Mouse (Mus musculus) CH12.LX (cell line): ENCODE results near the gene Fat2. TPM values are rescaled to one million over a fixed set of nuclear protein-coding genes. Genes with fewer than 3 reads are reported as not detected.

ENCODE experiments used
- DNase-seq: peaks from one replicate; pipeline ENCODE4 v3.0.0-alpha.2; 2013; ENCODE audit errors: extremely low read depth
- H3K27ac ChIP-seq: 2 replicates; pipeline ENCODE4 v1.5.1; 2012; ENCODE audit warnings: low read depth, mild to moderate bottlenecking, control low read depth, moderate library complexity; ENCODE audit not compliant: insufficient read depth
- H3K27me3 ChIP-seq: replicated peaks from 2 replicates; pipeline ENCODE3; 2012; ENCODE audit warnings: inconsistent platforms
- H3K36me3 ChIP-seq, 2 experiments: replicated peaks in 1 of 2; 2 replicates each; pipeline versions ENCODE3 to v1.6.1; 2012; ENCODE audit warnings: inconsistent platforms in 1 of 2, low read length in 1 of 2, mild to moderate bottlenecking in 1 of 2, mixed read lengths in 1 of 2, moderate library complexity in 1 of 2; ENCODE audit not compliant: control insufficient read depth in 1 of 2, insufficient read depth in 1 of 2
- H3K4me1 ChIP-seq, 2 experiments: 2 replicates each; pipeline ENCODE4 v1.6.1; 2012; ENCODE audit warnings: inconsistent platforms in 1 of 2, moderate library complexity in 1 of 2; ENCODE audit not compliant: insufficient read depth in 2 of 2, control insufficient read depth in 1 of 2
- H3K4me2 ChIP-seq: 2 replicates; pipeline ENCODE4 v1.6.1; 2012; ENCODE audit warnings: low read depth, mild to moderate bottlenecking, control low read depth; ENCODE audit not compliant: poor library complexity, insufficient read depth, severe bottlenecking
- H3K4me3 ChIP-seq, 3 experiments: fragments of 150-350 bp in 1 of 3; sonication (generic) in 1 of 3; replicated peaks in 1 of 3; 2 replicates each; pipeline versions ENCODE3 to v1.5.1; 2011 to 2012; ENCODE audit warnings: low read depth in 2 of 3, low read length in 2 of 3, mild to moderate bottlenecking in 2 of 3, moderate library complexity in 2 of 3, control low read depth in 1 of 3, improper control_type of control experiment in 1 of 3, inconsistent platforms in 1 of 3, mixed read lengths in 1 of 3; ENCODE audit not compliant: poor library complexity in 1 of 3
- H3K79me2 ChIP-seq: replicated peaks from 2 replicates; pipeline ENCODE4 v1.6.1; 2012; ENCODE audit warnings: mild to moderate bottlenecking, moderate library complexity; ENCODE audit not compliant: control insufficient read depth, poor library complexity, insufficient read depth, severe bottlenecking; ENCODE audit errors: extremely low read depth
- H3K9ac ChIP-seq: 2 replicates; pipeline ENCODE4 v1.6.1; 2012; ENCODE audit warnings: low read depth, mild to moderate bottlenecking, control low read depth, moderate library complexity; ENCODE audit not compliant: insufficient read depth
- H3K9me3 ChIP-seq: replicated peaks from 2 replicates; pipeline ENCODE3; 2012; ENCODE audit warnings: low read length, inconsistent platforms, mixed read lengths
- BHLHE40 ChIP-seq: IDR thresholded peaks from 2 replicates; pipeline ENCODE4 v1.6.1; 2011; ENCODE audit warnings: mild to moderate bottlenecking, low read depth, low read length, improper control_type of control experiment
- CHD1 ChIP-seq: IDR thresholded peaks from 2 replicates; pipeline ENCODE4 v1.6.1; 2012; ENCODE audit warnings: low read depth, low read length, improper control_type of control experiment, inconsistent platforms
- HCFC1 ChIP-seq: IDR thresholded peaks from 2 replicates; pipeline ENCODE4 v1.6.1; 2012; ENCODE audit warnings: low read depth, mild to moderate bottlenecking, inconsistent platforms, low read length, improper control_type of control experiment
- JUN ChIP-seq: IDR thresholded peaks from 2 replicates; pipeline ENCODE4 v1.6.1; 2011; ENCODE audit warnings: low read depth, mild to moderate bottlenecking, low read length, improper control_type of control experiment, moderate library complexity; ENCODE audit not compliant: insufficient read depth
- JUND ChIP-seq: conservative IDR thresholded peaks from 2 replicates; pipeline ENCODE4 v1.6.1; 2011; ENCODE audit warnings: low read depth, low read length, improper control_type of control experiment
- KAT2A ChIP-seq: IDR thresholded peaks from 2 replicates; pipeline ENCODE4 v1.6.1; 2012; ENCODE audit warnings: low read length, improper control_type of control experiment, inconsistent platforms; ENCODE audit not compliant: insufficient replicate concordance
- MAFK ChIP-seq: IDR thresholded peaks from 2 replicates; pipeline ENCODE4 v1.6.1; 2011; ENCODE audit warnings: low read length, improper control_type of control experiment; ENCODE audit not compliant: insufficient replicate concordance
- MAX ChIP-seq: IDR thresholded peaks from 2 replicates; pipeline ENCODE4 v1.6.1; 2011; ENCODE audit warnings: low read length, improper control_type of control experiment
- MAZ ChIP-seq: IDR thresholded peaks from 2 replicates; pipeline ENCODE4 v1.6.1; 2012; ENCODE audit warnings: low read depth, mild to moderate bottlenecking, inconsistent platforms, low read length, improper control_type of control experiment, moderate library complexity
- MEF2A ChIP-seq: IDR thresholded peaks from 2 replicates; pipeline ENCODE4 v1.6.1; 2014; ENCODE audit warnings: low read depth, mild to moderate bottlenecking, inconsistent platforms, low read length, improper control_type of control experiment, borderline replicate concordance
- NRF1 ChIP-seq: IDR thresholded peaks from 2 replicates; pipeline ENCODE4 v1.6.1; 2014; ENCODE audit warnings: low read depth, mild to moderate bottlenecking, inconsistent platforms, low read length, improper control_type of control experiment, moderate library complexity
- RCOR1 ChIP-seq: conservative IDR thresholded peaks from 2 replicates; pipeline ENCODE4 v1.6.1; 2012; ENCODE audit warnings: low read depth, mild to moderate bottlenecking, inconsistent platforms, low read length, improper control_type of control experiment
- SIN3A ChIP-seq: IDR thresholded peaks from 2 replicates; pipeline ENCODE4 v1.6.1; 2012; ENCODE audit warnings: low read length, improper control_type of control experiment, inconsistent platforms
- TBP ChIP-seq: conservative IDR thresholded peaks from 2 replicates; pipeline ENCODE4 v1.6.1; 2011; ENCODE audit warnings: low read depth, low read length, improper control_type of control experiment
- UBTF ChIP-seq: IDR thresholded peaks from 2 replicates; pipeline ENCODE4 v1.6.1; 2012; ENCODE audit warnings: low read depth, mild to moderate bottlenecking, inconsistent platforms, low read length, improper control_type of control experiment, moderate library complexity
- USF2 ChIP-seq: conservative IDR thresholded peaks from 2 replicates; pipeline ENCODE4 v1.6.1; 2011; ENCODE audit warnings: low read depth, low read length, improper control_type of control experiment
- ZC3H11A ChIP-seq: IDR thresholded peaks from 2 replicates; pipeline ENCODE4 v1.6.1; 2012; ENCODE audit warnings: low read depth, mild to moderate bottlenecking, inconsistent platforms, low read length, improper control_type of control experiment
- ZKSCAN1 ChIP-seq: IDR thresholded peaks from 2 replicates; pipeline ENCODE4 v1.6.1; 2012; ENCODE audit warnings: low read depth, inconsistent platforms, low read length, improper control_type of control experiment, borderline replicate concordance
- dilution Hi-C: fragments of 300-500 bp; cut with MboI; formaldehyde crosslinking; loops from 2 replicates; pipeline ENCODE4 v1.14.3; 2020; ENCODE audit warnings: low sequenced_read_pairs; ENCODE audit not compliant: extremely low pct_unique_long_range_greater_than_20kb, extremely low pct_ligation_motif_present
- in situ Hi-C: fragments of 300-500 bp; cut with MboI; formaldehyde crosslinking; loops from 3 replicates; pipeline ENCODE4 v1.14.3; 2019; ENCODE audit warnings: low sequenced_read_pairs, low pct_ligation_motif_present, low pct_unique_long_range_greater_than_20kb, mixed read lengths
- polyA plus RNA-seq: library from polyadenylated mRNA; unstranded; fragments of >175 nt; gene quantifications from 2 replicates; pipeline ENCODE4 v1.2.1, GENCODE M21; 2012; ENCODE audit warnings: low read depth; ENCODE audit not compliant: insufficient read length
- total RNA-seq, 2 experiments: library from RNA; depleted of rRNA; stranded (reverse); fragments of 300-350 nt in 1 of 2; fragments of >200 nt in 1 of 2; gene quantifications; 2 replicates each; pipeline ENCODE4 v1.2.3; 2012 to 2014

The Fat2 gene
- total and polyA plus RNA-seq, 3 experiments: under 0.01 TPM; not detected in 2

DNA sequence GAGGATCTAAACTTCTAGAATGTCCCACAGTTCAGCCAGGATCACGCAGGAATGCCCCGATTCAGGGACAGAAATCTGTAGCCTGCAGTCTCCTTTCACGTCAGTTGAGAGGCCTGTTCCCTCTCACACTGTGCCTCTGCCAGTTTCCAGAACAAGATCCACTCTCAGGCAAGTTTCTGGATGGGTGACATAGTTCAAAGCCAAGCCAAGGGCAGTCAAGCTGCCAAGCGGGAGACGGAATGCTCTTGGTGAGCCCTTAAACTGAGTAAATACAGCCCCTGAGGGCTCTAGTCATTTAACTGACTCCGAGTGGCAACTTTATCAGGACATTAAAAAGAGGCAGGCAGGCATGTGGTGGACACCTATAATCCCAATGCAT, 32.7 kb upstream of the Fat2 start:
- H3K4me1 ChIP-seq: no peaks in the 10 kb centered on the region
- no peak for DNase-seq
- H3K9me3 ChIP-seq: peaks cover 3% of the 10 kb centered on the region
- in situ Hi-C loops: no loop called here
- no peak overlapping the region for H3K4me3 ChIP-seq
- H3K4me2 ChIP-seq: no peak overlapping the region
- no peaks in the 10 kb centered on the region for H3K79me2 ChIP-seq
- no peaks in the 10 kb centered on the region for H3K36me3 ChIP-seq
- H3K27ac ChIP-seq: no peak overlapping the region
- no peak overlapping the region for H3K9ac ChIP-seq
- dilution Hi-C loops: no loop called here
- TF ChIP-seq ZC3H11A (no peak), NRF1 (no peak), MAX (no peak), UBTF (no peak), CHD1 (no peak), MEF2A (no peak), RCOR1 (no peak), SIN3A (no peak), TBP (no peak), MAZ (no peak), HCFC1 (no peak), ZKSCAN1 (no peak), JUND (no peak), JUN (no peak), MAFK (no peak), USF2 (no peak)
- TF ChIP-seq, all 38 proteins: peak for 0
- H3K27me3 ChIP-seq: peaks cover 82% of the 10 kb centered on the region

DNA sequence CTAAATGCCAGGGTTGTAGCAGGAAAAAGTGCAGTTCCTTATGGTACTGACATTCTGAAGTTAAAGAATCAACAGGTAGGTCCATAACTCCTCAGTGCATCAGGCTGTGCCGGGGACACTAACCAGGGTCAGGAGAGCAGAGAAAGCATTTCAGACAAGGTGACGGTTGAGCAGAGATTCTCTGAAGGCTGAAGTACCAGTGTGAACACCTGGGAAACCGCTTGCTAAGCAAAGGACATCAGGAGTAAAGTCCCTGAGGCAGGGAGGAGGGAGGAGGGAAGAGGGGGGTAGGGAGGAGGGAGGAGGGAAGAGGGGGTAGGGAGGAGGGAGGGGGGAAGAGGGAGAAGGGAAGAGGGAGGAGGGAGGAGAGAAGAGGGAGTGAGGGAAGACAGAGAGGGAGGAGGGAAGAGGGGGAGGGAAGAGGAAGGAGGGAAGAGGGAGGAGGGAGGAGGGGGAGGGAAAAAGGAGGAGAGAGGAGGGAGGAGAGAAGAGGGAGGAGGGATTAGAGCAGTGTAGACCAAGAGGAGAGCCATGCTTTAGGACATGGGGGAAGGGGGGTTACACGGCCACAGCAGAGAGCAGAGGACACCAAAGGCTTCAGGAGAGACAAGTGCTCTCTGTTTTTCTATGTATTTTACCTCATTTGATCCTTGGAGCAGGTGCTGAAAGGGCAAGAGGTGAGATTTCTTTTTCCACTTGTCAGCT, 32.2 kb upstream of the Fat2 start:
- dilution Hi-C loops: no loop called here

More for the DNA sequence above, 32.2 kb upstream of the Fat2 start:
- no peak overlapping the region for H3K4me2 ChIP-seq
- no peaks in the 10 kb centered on the region for H3K4me1 ChIP-seq
- no peak overlapping the region for H3K27ac ChIP-seq
- peaks cover 84% of the 10 kb centered on the region for H3K27me3 ChIP-seq
- no peaks in the 10 kb centered on the region for H3K9me3 ChIP-seq
- no peak overlapping the region for H3K9ac ChIP-seq
- H3K79me2 ChIP-seq: no peaks in the 10 kb centered on the region
- no peaks in the 10 kb centered on the region for H3K36me3 ChIP-seq
- no peak for DNase-seq
- no peak for TF ChIP-seq BHLHE40
- no peak for TF ChIP-seq KAT2A
- in situ Hi-C loops: no loop called here
- no peak overlapping the region for H3K4me3 ChIP-seq
